Mouse (Mus musculus): ENCODE measurements around the gene Rbm6.

GRCm38 (mm10) chr9:107890260-107890659, 17.2 kb upstream of the Rbm6 start:
- TF ChIP-seq POLR2A (IDR thresholded peaks at IDR 0.05; ENCODE audit: extremely low read depth, insufficient read depth, low read length) (no peak), CTCF (IDR thresholded peaks at IDR 0.05; ENCODE audit: extremely low read depth, insufficient read depth, low read length) (no peak)

Data from cortical plate, adult 2 months (tissue).